Mouse (Mus musculus) spleen, adult 2 months (tissue): ENCODE data around the gene Notum.

ENCODE experiments used
- CTCF ChIP-seq: fragments of 200-500 bp; IDR thresholded peaks from 2 replicates; pipeline ENCODE4 v1.5.1; 2011; ENCODE audit warnings: mild to moderate bottlenecking, inconsistent platforms; ENCODE audit not compliant: insufficient read depth, insufficient read length, insufficient replicate concordance; ENCODE audit errors: extremely low read depth
- POLR2A ChIP-seq: fragments of 200-500 bp; IDR thresholded peaks from 2 replicates; pipeline ENCODE4 v1.6.1; 2011; ENCODE audit warnings: low read depth, low read length, inconsistent platforms

DNA sequence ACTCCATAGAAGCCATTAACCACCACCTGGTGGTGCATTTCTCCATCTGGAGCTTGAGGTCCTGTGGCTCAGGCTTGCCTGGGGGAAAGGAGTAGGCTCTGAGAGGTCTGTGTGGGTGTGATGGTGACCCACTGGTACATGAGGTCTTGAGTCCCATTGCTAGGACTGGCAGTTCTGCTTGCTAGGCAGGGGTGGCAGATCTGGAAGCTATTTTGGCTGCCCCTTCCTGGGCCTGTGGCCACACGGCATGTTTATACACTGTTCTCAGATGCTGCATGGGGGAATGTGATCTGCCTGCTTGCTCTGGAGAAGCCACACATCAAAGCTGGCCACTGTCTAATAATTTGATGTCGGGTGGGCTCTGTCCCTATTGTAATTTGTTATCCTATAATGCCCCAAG is 23.1 kb upstream of the Notum start:
- TF ChIP-seq CTCF (no peak), POLR2A (no peak)
